Mouse (Mus musculus) lung, embryonic 14.5 days (tissue): ENCODE data around the gene Zscan22. TPM values are rescaled to one million over a fixed set of nuclear protein-coding genes. Genes with fewer than 3 reads are reported as not detected.

ENCODE experiments used
- ATAC-seq: fragments of 200-750 bp; cut with Nextera tagmentation; 2 replicates; pipeline ENCODE4 v1.8.0; 2017; ENCODE audit warnings: mild to moderate bottlenecking, moderate TSS enrichment, moderate library complexity; ENCODE audit not compliant: insufficient read depth
- DNase-seq: peaks from one replicate; pipeline ENCODE4 v3.0.0-alpha.2; 2015
- H3K27ac ChIP-seq: fragments of 300-500 bp; sonication (generic); 2 replicates; pipeline ENCODE4 v1.5.1; 2014; ENCODE audit warnings: low read depth, mild to moderate bottlenecking, moderate library complexity
- H3K27me3 ChIP-seq: fragments of 300-500 bp; sonication (generic); 2 replicates; pipeline ENCODE4 v1.6.1; 2014; ENCODE audit warnings: low read length, control low read depth; ENCODE audit not compliant: insufficient read depth
- H3K36me3 ChIP-seq: fragments of 300-500 bp; sonication (generic); 2 replicates; pipeline ENCODE4 v1.6.1; 2014; ENCODE audit warnings: control low read depth; ENCODE audit not compliant: insufficient read depth
- H3K4me1 ChIP-seq: fragments of 300-500 bp; sonication (generic); 2 replicates; pipeline ENCODE4 v1.6.1; 2014; ENCODE audit warnings: antibody characterized with exemption, control low read depth; ENCODE audit not compliant: insufficient read depth
- H3K4me2 ChIP-seq: fragments of 300-500 bp; sonication (generic); 2 replicates; pipeline ENCODE4 v1.6.1; 2014; ENCODE audit warnings: mild to moderate bottlenecking
- H3K4me3 ChIP-seq: fragments of 300-500 bp; sonication (generic); 2 replicates; pipeline ENCODE4 v1.5.1; 2014; ENCODE audit warnings: low read depth, low read length
- H3K9ac ChIP-seq: fragments of 300-500 bp; sonication (generic); 2 replicates; pipeline ENCODE4 v1.6.1; 2014
- H3K9me3 ChIP-seq: fragments of 300-500 bp; sonication (generic); 2 replicates; pipeline ENCODE4 v1.6.1; 2016; ENCODE audit warnings: low read depth, low read length, control low read depth
- CTCF ChIP-seq: IDR thresholded peaks from 2 replicates; pipeline ENCODE4 v1.5.1; 2016; ENCODE audit warnings: antibody characterized with exemption, low read depth
- WGBS: fragments of 180-500 bp; shearing (Covaris S2); extraction: QIAGEN DNeasy Blood & Tissue Kit; methylation state at CpG from one replicate; pipeline ENCODE4 v1.1.7; 2014; 5-methylcytosine and 5-hydroxymethylcytosine counted together
- polyA plus RNA-seq: library from polyadenylated mRNA; unstranded; fragments of >200 nt; fragmentation: Nextera tagmentation; extraction: Ambion mirVana; gene quantifications from 2 replicates; pipeline ENCODE4 v1.2.1, GENCODE M21; 2014

The Zscan22 gene
- polyA plus RNA-seq, 1 experiment from 2014 or later = 22.2 TPM

DNA sequence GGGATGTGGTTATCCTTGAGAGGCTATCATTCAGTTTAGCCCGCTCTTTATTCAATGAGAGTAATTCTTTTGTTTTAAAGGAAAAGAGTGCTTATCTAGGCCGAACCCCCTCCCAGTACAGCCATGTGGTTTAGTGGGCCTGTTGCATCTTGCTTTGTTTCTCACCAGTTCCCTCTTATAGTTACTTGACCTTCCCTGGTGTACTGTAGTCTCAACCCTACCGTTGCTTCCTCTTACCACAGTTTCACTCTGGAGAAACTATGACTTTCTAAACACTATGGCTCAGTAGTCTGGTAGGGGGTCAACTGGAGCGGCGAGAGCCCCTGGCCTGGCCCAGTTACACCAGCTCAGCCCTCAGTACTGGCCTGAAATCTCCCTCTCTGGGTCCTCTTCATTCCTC, 10.0 kb upstream of the Zscan22 start:
- no peaks in the 10 kb centered on the region for H3K4me1 ChIP-seq
- H3K27ac ChIP-seq = no peak overlapping the region
- H3K4me2 ChIP-seq = no peak overlapping the region
- H3K9ac ChIP-seq = no peak overlapping the region
- no peaks in the 10 kb centered on the region for H3K9me3 ChIP-seq
- DNase-seq (no peak), ATAC-seq (no peak)
- WGBS = 92% methylated on average over 5 of the region's 5 CpGs
- H3K36me3 ChIP-seq = peaks cover 68% of the 10 kb centered on the region
- H3K27me3 ChIP-seq = no peaks in the 10 kb centered on the region
- H3K4me3 ChIP-seq = no peak overlapping the region
- no peak for TF ChIP-seq CTCF

DNA sequence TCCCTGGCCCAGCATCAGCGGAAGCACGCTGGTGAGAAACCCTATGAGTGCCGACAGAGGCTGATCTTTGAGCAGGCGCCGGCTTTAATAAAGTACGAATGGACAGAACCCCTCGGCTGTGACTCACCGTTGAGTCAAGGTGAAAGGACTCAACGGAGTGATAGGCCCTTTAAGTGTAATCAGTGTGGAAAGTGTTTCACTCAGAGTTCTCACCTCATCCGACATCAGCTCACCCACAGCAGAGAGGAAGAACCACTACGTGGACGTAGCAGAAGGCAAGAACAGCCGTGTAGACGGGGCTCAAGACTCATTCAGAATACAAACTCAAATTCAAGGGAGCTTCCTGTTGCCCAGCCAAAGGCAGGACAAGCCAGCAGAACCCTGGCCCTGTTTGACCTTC, 6.7 kb upstream of the Zscan22 start:
- no peak overlapping the region for H3K4me3 ChIP-seq
- TF ChIP-seq CTCF = no peak
- WGBS = 92% methylated on average over 14 of the region's 14 CpGs
- H3K9me3 ChIP-seq = no peaks in the 10 kb centered on the region
- peaks cover 55% of the 10 kb centered on the region for H3K36me3 ChIP-seq
- no peak overlapping the region for H3K4me2 ChIP-seq
- DNase-seq (no peak), ATAC-seq (no peak)
- no peak overlapping the region for H3K27ac ChIP-seq
- H3K4me1 ChIP-seq = no peaks in the 10 kb centered on the region
- no peaks in the 10 kb centered on the region for H3K27me3 ChIP-seq
- H3K9ac ChIP-seq = no peak overlapping the region

- Histone ChIP-seq H3K36me3 (peaks cover 51% of the 10 kb centered on the region), H3K9me3 (no peaks in the 10 kb centered on the region), H3K27ac (no peak overlapping the region), H3K27me3 (no peaks in the 10 kb centered on the region), H3K4me2 (no peak overlapping the region), H3K4me3 (no peak overlapping the region), H3K9ac (no peak overlapping the region), H3K4me1 (no peaks in the 10 kb centered on the region)
- no peak for DNase-seq
- no peak for TF ChIP-seq CTCF
- ATAC-seq = no peak
- 69% methylated on average over 1 of the region's 1 CpGs for WGBS
Observed at GRCm38 (mm10) chr7:12891334-12891733, 6.3 kb upstream of the Zscan22 start.

DNA sequence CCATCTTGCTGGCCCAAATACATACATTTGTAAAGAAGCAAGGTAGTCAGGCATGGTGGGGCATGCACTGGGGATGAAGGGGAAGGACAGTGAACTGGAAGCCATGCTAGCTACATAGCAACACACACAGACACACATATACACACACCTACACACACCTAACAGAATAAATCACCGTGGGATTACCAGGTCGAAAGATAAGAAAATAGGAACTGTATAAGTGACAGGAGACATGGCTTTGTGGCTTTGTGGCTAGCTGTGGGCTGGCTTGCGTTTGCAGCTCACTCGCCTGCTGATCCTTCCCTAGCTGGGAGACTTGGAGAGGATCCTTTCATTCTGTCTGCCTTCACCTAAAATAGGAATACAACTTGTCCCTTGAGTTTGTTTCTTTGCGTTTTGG, 3.9 kb downstream of the Zscan22 start:
- H3K36me3 ChIP-seq = peaks cover 41% of the 10 kb centered on the region
- no peak overlapping the region for H3K27ac ChIP-seq
- no peaks in the 10 kb centered on the region for H3K27me3 ChIP-seq
- no peak for DNase-seq
- peaks cover 7% of the 10 kb centered on the region; the same call in 1 of the 2 replicates for H3K4me1 ChIP-seq
- WGBS = 86% methylated on average over 5 of the region's 5 CpGs
- H3K4me2 ChIP-seq = no peak overlapping the region
- no peaks in the 10 kb centered on the region for H3K9me3 ChIP-seq
- ATAC-seq = no peak
- H3K4me3 ChIP-seq = no peak overlapping the region
- no peak for TF ChIP-seq CTCF
- H3K9ac ChIP-seq = no peak overlapping the region

GRCm38 (mm10) chr7:12903623-12904022, 6.0 kb downstream of the Zscan22 start:
- Histone ChIP-seq H3K4me1 (peaks cover 3% of the 10 kb centered on the region; the same call in 1 of the 2 replicates), H3K27me3 (no peaks in the 10 kb centered on the region), H3K9me3 (no peaks in the 10 kb centered on the region), H3K27ac (no peak overlapping the region), H3K4me2 (no peak overlapping the region), H3K4me3 (no peak overlapping the region), H3K9ac (no peak overlapping the region), H3K36me3 (peaks cover 60% of the 10 kb centered on the region)
- 62% methylated on average over 10 of the region's 10 CpGs for WGBS
- ATAC-seq (no peak), DNase-seq (no peak)
- no peak for TF ChIP-seq CTCF

DNA sequence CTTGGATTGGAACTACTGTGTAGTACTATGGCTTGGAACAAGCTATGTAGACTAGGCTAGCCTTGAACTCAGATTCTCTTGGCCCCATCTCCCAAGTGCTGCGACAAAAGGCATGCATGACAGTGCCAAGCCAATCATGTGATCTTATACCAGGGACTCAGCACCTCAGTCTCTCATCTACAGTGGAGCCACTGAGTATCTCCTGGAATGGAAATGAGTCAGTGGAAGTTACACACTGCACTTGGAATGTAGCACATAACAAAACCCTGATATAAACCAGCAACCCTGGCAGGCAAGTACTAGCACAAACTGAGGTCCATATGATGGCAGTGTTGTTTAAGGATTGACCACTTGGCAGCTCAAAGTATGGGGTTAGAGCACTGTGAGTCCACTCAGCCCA, 7.5 kb downstream of the Zscan22 start:
- 91% methylated on average over 1 of the region's 1 CpGs for WGBS
- no peak for TF ChIP-seq CTCF
- no peak for DNase-seq
- ATAC-seq = no peak
- no peak overlapping the region for H3K4me2 ChIP-seq
- no peaks in the 10 kb centered on the region for H3K27me3 ChIP-seq
- H3K4me3 ChIP-seq = no peak overlapping the region
- H3K36me3 ChIP-seq = peaks cover 68% of the 10 kb centered on the region
- no peak overlapping the region for H3K27ac ChIP-seq
- no peaks in the 10 kb centered on the region for H3K9me3 ChIP-seq
- no peaks in the 10 kb centered on the region for H3K4me1 ChIP-seq
- no peak overlapping the region for H3K9ac ChIP-seq

GRCm38 (mm10) chr7:12909498-12909962, 11.9 kb downstream of the Zscan22 start:
- Histone ChIP-seq H3K4me3 (peak overlapping the region; percentile 38; the same call in 1 of the 2 replicates), H3K36me3 (peaks cover 47% of the 10 kb centered on the region), H3K4me1 (no peaks in the 10 kb centered on the region), H3K27me3 (no peaks in the 10 kb centered on the region), H3K27ac (peak overlapping the region; percentile 89), H3K9me3 (no peaks in the 10 kb centered on the region), H3K4me2 (peak overlapping the region; percentile 63), H3K9ac (peak overlapping the region; percentile 58)
- peak; percentile 85 for DNase-seq
- TF ChIP-seq CTCF = peak; percentile 68
- peak; percentile 49 for ATAC-seq
- WGBS = 35% methylated on average over 7 of the region's 7 CpGs
